Mouse (Mus musculus) forebrain, embryonic 11.5 days (tissue): Measurements from ENCODE around the gene Gm28891. TPM values are rescaled to one million over a fixed set of nuclear protein-coding genes. Genes with fewer than 3 reads are reported as not detected.
"Not testable (repeated sequence)": the region's sequence is repeated elsewhere in the genome, so short reads cannot be mapped to it uniquely, and the experiment has no call there.

Experiments used
- ATAC-seq: fragments of 200-750 bp; cut with Nextera tagmentation; replicated peaks from 2 replicates; pipeline ENCODE4 v1.8.0; 2017; ENCODE audit warnings: moderate TSS enrichment; ENCODE audit not compliant: low FRiP score
- DNase-seq: peaks from one replicate; pipeline ENCODE4 v3.0.0-alpha.2; 2017; ENCODE audit warnings: low spot score
- H3K27ac ChIP-seq: fragments of 300-500 bp; sonication (generic); 2 replicates; pipeline ENCODE4 v1.5.1; 2014; ENCODE audit warnings: low read depth, low read length
- H3K27me3 ChIP-seq: fragments of 300-500 bp; sonication (generic); 2 replicates; pipeline ENCODE4 v1.6.1; 2014; ENCODE audit warnings: mild to moderate bottlenecking, low read length, mixed read lengths; ENCODE audit not compliant: control insufficient read depth, insufficient read depth
- H3K36me3 ChIP-seq: fragments of 300-500 bp; sonication (generic); 2 replicates; pipeline ENCODE4 v1.6.1; 2014; ENCODE audit warnings: mild to moderate bottlenecking, low read length, moderate library complexity, mixed read lengths; ENCODE audit not compliant: control insufficient read depth, insufficient read depth
- H3K4me1 ChIP-seq: fragments of 300-500 bp; sonication (generic); replicated peaks from 2 replicates; pipeline ENCODE4 v1.6.1; 2014; ENCODE audit warnings: low read length, mixed read lengths; ENCODE audit not compliant: control insufficient read depth, insufficient read depth
- H3K4me2 ChIP-seq: fragments of 300-500 bp; sonication (generic); 2 replicates; pipeline ENCODE4 v1.6.1; 2014; ENCODE audit warnings: low read depth, mild to moderate bottlenecking, low read length, moderate library complexity, mixed read lengths; ENCODE audit not compliant: severe bottlenecking
- H3K4me3 ChIP-seq: fragments of 300-500 bp; sonication (generic); 2 replicates; pipeline ENCODE4 v1.5.1; 2014; ENCODE audit warnings: low read depth, low read length
- H3K9ac ChIP-seq: fragments of 300-500 bp; sonication (generic); 2 replicates; pipeline ENCODE4 v1.6.1; 2014; ENCODE audit warnings: low read length
- H3K9me3 ChIP-seq: fragments of 300-500 bp; sonication (generic); 2 replicates; pipeline ENCODE4 v1.6.1; 2016; ENCODE audit warnings: low read length, mixed read lengths; ENCODE audit not compliant: control insufficient read depth
- WGBS: fragments of 180-500 bp; shearing (Covaris S2); extraction: QIAGEN DNeasy Blood & Tissue Kit; methylation state at CpG from one replicate; pipeline ENCODE4 v1.1.7; 2014; 5-methylcytosine and 5-hydroxymethylcytosine counted together
- polyA plus RNA-seq: library from polyadenylated mRNA; unstranded; fragments of >200 nt; fragmentation: Nextera tagmentation; extraction: Ambion mirVana; gene quantifications from 2 replicates; pipeline ENCODE4 v1.2.1, GENCODE M21; 2014

Gm28891 gene
- not detected in 2 replicates for polyA plus RNA-seq

- not testable (repeated sequence) for H3K36me3 ChIP-seq, H3K4me3 ChIP-seq, DNase-seq, H3K27me3 ChIP-seq, H3K27ac ChIP-seq, H3K9ac ChIP-seq, ATAC-seq, H3K4me2 ChIP-seq, H3K4me1 ChIP-seq, H3K9me3 ChIP-seq
- no CpG with 5 or more reads among the region's 8 CpGs for WGBS
Observed at GRCm38 (mm10) chrY:60240902-60241301, at the start of gene Gm28891. TSS of gene Gm28891 (plus strand) at chrY:60241202.
